ENCODE assay signal across 20 mouse cellular contexts in the genomic region with DNA sequence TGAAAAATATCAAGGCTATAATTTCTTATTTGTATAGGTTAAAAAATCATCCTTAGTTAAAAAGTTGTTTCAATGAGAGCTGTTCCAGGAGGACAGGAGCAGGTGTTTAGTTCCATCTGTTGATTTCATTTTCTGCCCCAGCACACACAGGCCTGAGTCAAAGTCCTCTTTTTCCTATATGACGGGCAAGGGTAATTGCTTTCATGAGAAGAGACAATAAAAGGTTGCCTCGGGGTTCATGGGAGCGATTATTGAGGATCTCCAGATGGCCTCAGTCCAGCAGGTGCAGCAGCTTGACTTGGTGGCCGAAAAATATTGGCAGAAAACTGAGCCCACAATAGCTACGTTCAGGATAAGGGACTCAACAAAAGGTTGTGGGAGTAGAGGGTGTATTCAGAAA.
A peak's percentile ranks its signal among the peaks of the same experiment; 100 is the strongest.
DNase-seq lines count a peak whose midpoint lies in the region; ATAC-seq lines count a peak whose summit lies in the region.
"Had no signal": no experiment of that assay in that cellular context is flagged by ENCODE, and none has a peak within 500 bp of the region (broad histone marks: within the 10 kb centered on the region; RNA-seq: fewer than 3 reads in every experiment).

No protein-coding gene starts in this region.

- no peak overlapping the region for H3K9ac ChIP-seq in hindbrain, embryonic 11.5 days (ENCODE audit: low read depth, low read length)
- no peak overlapping the region for H3K9ac ChIP-seq in hindbrain, embryonic 13.5 days
- no peak overlapping the region for H3K9ac ChIP-seq in hindbrain, embryonic 12.5 days
- H3K9ac ChIP-seq: embryonic facial prominence, embryonic 13.5 days; limb, embryonic 13.5 days; liver, embryonic 14.5 days; midbrain, embryonic 15.5 days had no signal

- no peaks in the 10 kb centered on the region for H3K4me1 ChIP-seq in hindbrain, embryonic 11.5 days (replicated peaks; ENCODE audit: control insufficient read depth, insufficient read depth, low read length)
- H3K4me1 ChIP-seq in hindbrain, embryonic 13.5 days (replicated peaks), result no peaks in the 10 kb centered on the region
- H3K4me1 ChIP-seq in hindbrain, embryonic 12.5 days, result no peaks in the 10 kb centered on the region
- H3K4me1 ChIP-seq: embryonic facial prominence, embryonic 13.5 days; heart, embryonic 10.5 days; midbrain, embryonic 15.5 days had no signal

- no peak overlapping the region for H3K27ac ChIP-seq in hindbrain, embryonic 11.5 days (ENCODE audit: low read depth, low read length)
- H3K27ac ChIP-seq in hindbrain, embryonic 13.5 days, result no peak overlapping the region
- H3K27ac ChIP-seq in hindbrain, embryonic 12.5 days, result no peak overlapping the region
- H3K27ac ChIP-seq: embryonic facial prominence, embryonic 13.5 days; heart, embryonic 10.5 days; left cerebral cortex, adult 2 months; limb, embryonic 13.5 days; liver, embryonic 14.5 days; midbrain, embryonic 15.5 days had no signal

- no peaks in the 10 kb centered on the region for H3K9me3 ChIP-seq in hindbrain, embryonic 11.5 days (ENCODE audit: control insufficient read depth, low read length)
- no peaks in the 10 kb centered on the region for H3K9me3 ChIP-seq in hindbrain, embryonic 13.5 days
- no peaks in the 10 kb centered on the region for H3K9me3 ChIP-seq in hindbrain, embryonic 12.5 days (replicated peaks)
- H3K9me3 ChIP-seq: embryonic facial prominence, embryonic 13.5 days; G1E; heart, embryonic 10.5 days; limb, embryonic 13.5 days; midbrain, embryonic 15.5 days had no signal

- DNase-seq in cerebellum, postnatal 4 days (ENCODE audit: low spot score in 2 of 2), result no peak
- peak; percentile 17 for DNase-seq in hindbrain, embryonic 11.5 days (ENCODE audit: low spot score)
- DNase-seq in brain, adult 2 months (ENCODE audit: low read depth, low spot score), result peak; percentile 21
- DNase-seq in ovary, postnatal 36 days (ENCODE audit: low spot score), result no peak
- no peak for DNase-seq in adrenal gland, adult 8-10 months
- DNase-seq: gastrocnemius, postnatal 25 days; heart, postnatal 10 days; kidney, adult 8-10 months; thymus, postnatal 36 days had no signal

- H3K4me3 ChIP-seq in hindbrain, embryonic 11.5 days (ENCODE audit: low read depth, low read length), result no peak overlapping the region
- H3K4me3 ChIP-seq in hindbrain, embryonic 13.5 days, result no peak overlapping the region
- H3K4me3 ChIP-seq in hindbrain, embryonic 12.5 days, result no peak overlapping the region
- H3K4me3 ChIP-seq: embryonic facial prominence, embryonic 13.5 days; heart, embryonic 10.5 days; left cerebral cortex, adult 2 months; limb, embryonic 13.5 days; midbrain, embryonic 15.5 days had no signal

- H3K27me3 ChIP-seq in hindbrain, embryonic 11.5 days (ENCODE audit: control insufficient read depth, insufficient read depth, low read length), result no peaks in the 10 kb centered on the region
- no peaks in the 10 kb centered on the region for H3K27me3 ChIP-seq in hindbrain, embryonic 13.5 days
- no peaks in the 10 kb centered on the region for H3K27me3 ChIP-seq in hindbrain, embryonic 12.5 days
- H3K27me3 ChIP-seq: embryonic facial prominence, embryonic 13.5 days; limb, embryonic 13.5 days; midbrain, embryonic 15.5 days had no signal

- H3K4me2 ChIP-seq in hindbrain, embryonic 11.5 days (replicated peaks; ENCODE audit: low read depth, low read length), result no peak overlapping the region
- no peak overlapping the region for H3K4me2 ChIP-seq in hindbrain, embryonic 13.5 days
- H3K4me2 ChIP-seq in hindbrain, embryonic 12.5 days (replicated peaks), result no peak overlapping the region
- H3K4me2 ChIP-seq: embryonic facial prominence, embryonic 13.5 days; limb, embryonic 13.5 days; midbrain, embryonic 15.5 days had no signal

- no peaks in the 10 kb centered on the region for H3K36me3 ChIP-seq in hindbrain, embryonic 11.5 days (ENCODE audit: control insufficient read depth, insufficient read depth, low read length)
- H3K36me3 ChIP-seq in hindbrain, embryonic 13.5 days, result no peaks in the 10 kb centered on the region
- H3K36me3 ChIP-seq in hindbrain, embryonic 12.5 days, result no peaks in the 10 kb centered on the region
- H3K36me3 ChIP-seq: embryonic facial prominence, embryonic 13.5 days; G1E; heart, embryonic 10.5 days; limb, embryonic 13.5 days; midbrain, embryonic 15.5 days had no signal

- 51% methylated on average over 5 of the region's 5 CpGs for WGBS in hindbrain, embryonic 11.5 days
- WGBS in hindbrain, embryonic 13.5 days, result 31% methylated on average over 5 of the region's 5 CpGs
- WGBS in hindbrain, embryonic 12.5 days, result 52% methylated on average over 5 of the region's 5 CpGs

- 0 out of 2 replicates have a peak, but pooled peaks have one; percentile 34 for ATAC-seq in cerebellum, adult (ENCODE audit: insufficient number of reproducible peaks, low FRiP score, low TSS enrichment)
- ATAC-seq in hindbrain, embryonic 11.5 days (ENCODE audit: low FRiP score), result peak; percentile 53; the same call in 1 of the 2 replicates
- no peak for ATAC-seq in hindbrain, embryonic 13.5 days (ENCODE audit: low FRiP score)
- peak; percentile 52; the same call in 1 of the 2 replicates for ATAC-seq in hindbrain, embryonic 12.5 days (ENCODE audit: low FRiP score)
- ATAC-seq: CD4-positive, CD25-positive, alpha-beta regulatory T cell, adult 4 months; midbrain, embryonic 15.5 days had no signal

Comparison
In these comparisons a context has a peak if more than half of its experiments do, and no peak if none do; other contexts are left out.
1. DNase-seq: peak in hindbrain, embryonic 11.5 days (single experiment) and brain, adult 2 months (single experiment); none in cerebellum, postnatal 4 days (0 of 2), ovary, postnatal 36 days (single experiment) and adrenal gland, adult 8-10 months (single experiment).